Comparison of ENCODE assay signal across 8 mouse cellular contexts in the genomic region with DNA sequence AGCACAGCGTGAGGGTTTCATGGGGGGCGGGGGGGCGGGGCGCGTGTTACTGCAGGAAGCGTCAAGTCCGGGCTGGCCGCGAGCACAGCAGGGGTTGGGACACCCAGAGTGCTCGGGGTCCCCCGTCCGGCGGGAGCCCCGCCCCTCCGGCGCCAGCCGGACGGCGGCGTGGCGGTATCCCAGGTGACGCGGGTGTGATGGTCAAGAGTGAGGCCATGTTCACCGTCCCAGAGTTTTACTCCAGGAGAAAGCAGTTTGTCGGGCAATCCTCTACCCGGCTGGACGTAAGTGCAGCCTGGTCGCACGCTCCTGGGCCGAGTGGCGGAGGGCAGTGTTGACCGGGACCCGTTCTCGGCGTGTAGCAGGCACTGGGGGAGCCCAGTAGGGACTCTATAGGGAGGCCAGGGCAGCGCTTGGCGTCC. TPM values are rescaled to one million over a fixed set of nuclear protein-coding genes. Genes with fewer than 3 reads are reported as not detected.
A peak's percentile ranks its signal among the peaks of the same experiment; 100 is the strongest.
DNase-seq lines count a peak whose midpoint lies in the region; ATAC-seq and TF ChIP-seq lines count a peak whose summit lies in the region.

A gene (plus strand): TSS at position 106 of the 422 bp plus-strand sequence.

- H3K4me3 ChIP-seq in embryonic facial prominence, embryonic 15.5 days (replicated peaks): peak within 1 kb of the TSS; percentile 46
- peak within 1 kb of the TSS; percentile 38 for H3K4me3 ChIP-seq in hindbrain, embryonic 13.5 days
- peak within 1 kb of the TSS; percentile 52; the same call in 1 of the 2 replicates for H3K4me3 ChIP-seq in liver, adult 2 months (ENCODE audit: insufficient read depth, low read depth, low read length)
- peak within 1 kb of the TSS; percentile 31 for H3K4me3 ChIP-seq in midbrain, postnatal 0 days (ENCODE audit: low read depth, low read length)

- DNase-seq in adrenal gland, adult (ENCODE audit: inconsistent age in 2 of 2, low spot score in 1 of 2): peak; percentile 27 to 57
- no peak for DNase-seq in adrenal gland, postnatal 25 days
- DNase-seq in liver, adult 2 months (ENCODE audit: extremely low read depth, low read depth, low spot score): no peak
- DNase-seq in midbrain, postnatal 0 days (ENCODE audit: low spot score): no peak
- DNase-seq in cerebellum, adult 18-20 months: no peak
- DNase-seq in layer of hippocampus, adult 9-11 months: no peak

- H3K79me2 ChIP-seq in liver, adult 2 months (ENCODE audit: control insufficient read depth, insufficient read depth, low read length): no peaks in the 10 kb centered on the region

- H3K27me3 ChIP-seq in embryonic facial prominence, embryonic 15.5 days: no peaks in the 10 kb centered on the region
- peaks cover 31% of the 10 kb centered on the region for H3K27me3 ChIP-seq in hindbrain, embryonic 13.5 days
- peaks cover 3% of the 10 kb centered on the region; the same call in 1 of the 2 replicates for H3K27me3 ChIP-seq in liver, adult 2 months (ENCODE audit: control insufficient read depth, insufficient read depth, low read length)
- peaks cover 3% of the 10 kb centered on the region; the same call in 1 of the 2 replicates for H3K27me3 ChIP-seq in midbrain, postnatal 0 days (ENCODE audit: insufficient read depth, low read length)

- no peaks in the 10 kb centered on the region for H3K9me3 ChIP-seq in embryonic facial prominence, embryonic 15.5 days (replicated peaks)
- H3K9me3 ChIP-seq in hindbrain, embryonic 13.5 days: no peaks in the 10 kb centered on the region
- H3K9me3 ChIP-seq in midbrain, postnatal 0 days (ENCODE audit: low read length): no peaks in the 10 kb centered on the region

- ATAC-seq in embryonic facial prominence, embryonic 15.5 days (ENCODE audit: insufficient number of reproducible peaks, low FRiP score, low TSS enrichment, low read depth): peak; percentile 54
- no peak for ATAC-seq in hindbrain, embryonic 13.5 days (ENCODE audit: low FRiP score)
- no peak for ATAC-seq in midbrain, postnatal 0 days (ENCODE audit: low FRiP score)

- no peak for TF ChIP-seq POLR2A in liver, adult 2 months (IDR thresholded peaks at IDR 0.05; ENCODE audit: extremely low read depth, insufficient read depth, low read length)

- peaks cover 6% of the 10 kb centered on the region; the same call in 1 of the 2 replicates for H3K4me1 ChIP-seq in embryonic facial prominence, embryonic 15.5 days
- peaks cover 7% of the 10 kb centered on the region for H3K4me1 ChIP-seq in hindbrain, embryonic 13.5 days (replicated peaks)
- H3K4me1 ChIP-seq in liver, adult 2 months (ENCODE audit: control insufficient read depth, insufficient read depth, low read length): peaks cover 3% of the 10 kb centered on the region; the same call in 1 of the 2 replicates
- no peaks in the 10 kb centered on the region for H3K4me1 ChIP-seq in midbrain, postnatal 0 days (ENCODE audit: insufficient read depth, low read length)

- no peaks in the 10 kb centered on the region for H3K36me3 ChIP-seq in embryonic facial prominence, embryonic 15.5 days
- H3K36me3 ChIP-seq in hindbrain, embryonic 13.5 days: no peaks in the 10 kb centered on the region
- no peaks in the 10 kb centered on the region for H3K36me3 ChIP-seq in liver, adult 2 months (ENCODE audit: control insufficient read depth, insufficient read depth, low read length)
- no peaks in the 10 kb centered on the region for H3K36me3 ChIP-seq in midbrain, postnatal 0 days (ENCODE audit: insufficient read depth, low read length)

- peak within 1 kb of the TSS; percentile 80 for H3K4me2 ChIP-seq in embryonic facial prominence, embryonic 15.5 days (replicated peaks)
- peak within 1 kb of the TSS; percentile 59 for H3K4me2 ChIP-seq in hindbrain, embryonic 13.5 days
- peak within 1 kb of the TSS; percentile 64 for H3K4me2 ChIP-seq in midbrain, postnatal 0 days (ENCODE audit: low read depth, low read length, poor library complexity, severe bottlenecking)

- no peak within 1 kb of the TSS for H3K27ac ChIP-seq in embryonic facial prominence, embryonic 15.5 days (replicated peaks)
- H3K27ac ChIP-seq in hindbrain, embryonic 13.5 days: no peak within 1 kb of the TSS
- H3K27ac ChIP-seq in liver, adult 2 months (replicated peaks; ENCODE audit: insufficient read depth, low read depth, low read length): no peak within 1 kb of the TSS
- H3K27ac ChIP-seq in midbrain, postnatal 0 days (ENCODE audit: low read depth, low read length): no peak within 1 kb of the TSS

- WGBS in embryonic facial prominence, embryonic 15.5 days: under 1% methylated on average over 37 of the region's 37 CpGs
- 2% methylated on average over 37 of the region's 37 CpGs for WGBS in hindbrain, embryonic 13.5 days
- WGBS in liver, adult 2 months: 6% methylated on average over 37 of the region's 37 CpGs
- WGBS in midbrain, postnatal 0 days: under 1% methylated on average over 37 of the region's 37 CpGs

- peak within 1 kb of the TSS; percentile 29; the same call in 1 of the 2 replicates for H3K9ac ChIP-seq in embryonic facial prominence, embryonic 15.5 days
- H3K9ac ChIP-seq in hindbrain, embryonic 13.5 days: peak within 1 kb of the TSS; percentile 60
- 0 out of 2 replicates have a peak within 1 kb of the TSS, but pooled peaks have one; percentile 23 for H3K9ac ChIP-seq in liver, adult 2 months (ENCODE audit: low read depth, low read length)
- no peak within 1 kb of the TSS; the same call in 1 of the 2 replicates for H3K9ac ChIP-seq in midbrain, postnatal 0 days (replicated peaks; ENCODE audit: low read length, poor library complexity, severe bottlenecking)

- no peak for TF ChIP-seq CTCF in liver, adult 2 months (IDR thresholded peaks at IDR 0.05; ENCODE audit: low read depth, low read length)
- TF ChIP-seq CTCF in midbrain, postnatal 0 days (IDR thresholded peaks at IDR 0.05): no peak

RNA-seq across cellular contexts. Expression of the gene that starts here (rescaled TPM):
- 0.52 TPM in 1 of 2 replicates, not detected in the other for total RNA-seq in adrenal gland, postnatal 25 days (2021)
- polyA plus RNA-seq in embryonic facial prominence, embryonic 15.5 days (2015; fragmentation: Nextera tagmentation; extraction: Ambion mirVana): 7.3 and 15.0 TPM in 2 replicates
- 0.84 and 2.2 TPM in 2 replicates for polyA plus RNA-seq in hindbrain, embryonic 13.5 days (2015; fragmentation: Nextera tagmentation; extraction: Ambion mirVana)
- total RNA-seq in liver, adult 2 months (2014; rRNA removed): under 0.01 TPM in 1 of 2 replicates, not detected in the other
- polyA plus RNA-seq in liver, adult 2 months (2012; rRNA removed): not detected in 2 replicates
- total RNA-seq in midbrain, postnatal 0 days (2014; rRNA removed): 0.27 and 0.94 TPM in 2 replicates
- polyA plus RNA-seq in midbrain, postnatal 0 days (2015; fragmentation: Nextera tagmentation; extraction: Ambion mirVana): 1.5 and 2.0 TPM in 2 replicates

Comparison
In these comparisons a context has a peak if more than half of its experiments do, and no peak if none do; other contexts are left out.
1. DNase-seq: peak in adrenal gland, adult (2 of 2); none in adrenal gland, postnatal 25 days (single experiment), liver, adult 2 months (single experiment), midbrain, postnatal 0 days (single experiment), cerebellum, adult 18-20 months (0 of 2) and layer of hippocampus, adult 9-11 months (single experiment).
2. Peak in every context shown above with its lines, with median percentiles within 50 percentile points of each other: H3K4me2 ChIP-seq and H3K4me3 ChIP-seq.